Mouse (Mus musculus): ENCODE results near the gene Zbtb16.

Zbtb16 gene

DNA sequence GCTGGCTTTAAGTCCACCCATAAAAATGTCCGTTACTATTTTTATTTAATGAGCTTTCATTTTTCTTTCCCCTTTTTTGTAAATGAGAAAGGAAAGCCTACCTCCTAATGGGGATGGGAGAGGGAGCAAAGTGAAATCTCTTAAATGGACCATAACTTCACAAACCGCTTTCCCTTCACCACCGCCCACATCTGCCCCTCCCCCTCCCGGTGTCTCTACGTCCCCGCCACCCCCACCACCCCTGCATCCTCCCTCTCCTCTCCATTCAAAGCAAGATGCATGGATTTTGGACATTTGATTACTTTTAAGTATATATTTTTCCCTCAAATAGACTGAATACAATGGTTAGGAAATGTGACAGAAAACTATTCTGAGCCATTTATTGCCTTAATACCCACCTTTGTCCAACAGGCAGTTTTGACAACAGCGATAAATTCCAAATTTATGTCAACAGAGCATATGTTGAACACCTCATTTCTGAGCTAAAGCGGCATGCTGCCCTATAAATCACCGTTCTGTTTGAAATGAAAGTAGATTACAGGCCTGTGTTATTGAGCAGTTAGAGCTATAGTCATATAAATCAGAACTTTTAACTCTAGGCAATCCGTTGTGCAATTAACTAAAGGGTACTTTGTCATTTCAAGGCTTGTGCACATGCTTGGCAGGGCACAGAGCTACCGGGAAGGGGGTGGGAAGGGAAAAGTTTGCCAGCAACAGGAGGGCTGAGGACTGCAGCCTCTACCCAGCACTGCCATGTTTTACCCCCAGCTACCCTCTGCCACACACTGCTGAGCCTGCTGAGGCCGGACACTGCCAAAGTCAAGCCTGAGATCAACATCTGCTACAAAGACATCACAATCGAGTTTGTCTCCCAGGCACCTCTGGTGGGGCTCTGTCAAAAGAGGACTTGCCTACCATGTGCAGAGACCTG, 78.1 kb downstream of the Zbtb16 start:
- no peak for DNase-seq (ENCODE audit: low read depth, low spot score)
- H3K36me3 ChIP-seq (ENCODE audit: control insufficient read depth, insufficient read depth, low read length, poor library complexity, severe bottlenecking) = no peaks in the 10 kb centered on the region
- no peaks in the 10 kb centered on the region for H3K27me3 ChIP-seq (ENCODE audit: control insufficient read depth, insufficient read depth, low read length, poor library complexity, severe bottlenecking)

DNA sequence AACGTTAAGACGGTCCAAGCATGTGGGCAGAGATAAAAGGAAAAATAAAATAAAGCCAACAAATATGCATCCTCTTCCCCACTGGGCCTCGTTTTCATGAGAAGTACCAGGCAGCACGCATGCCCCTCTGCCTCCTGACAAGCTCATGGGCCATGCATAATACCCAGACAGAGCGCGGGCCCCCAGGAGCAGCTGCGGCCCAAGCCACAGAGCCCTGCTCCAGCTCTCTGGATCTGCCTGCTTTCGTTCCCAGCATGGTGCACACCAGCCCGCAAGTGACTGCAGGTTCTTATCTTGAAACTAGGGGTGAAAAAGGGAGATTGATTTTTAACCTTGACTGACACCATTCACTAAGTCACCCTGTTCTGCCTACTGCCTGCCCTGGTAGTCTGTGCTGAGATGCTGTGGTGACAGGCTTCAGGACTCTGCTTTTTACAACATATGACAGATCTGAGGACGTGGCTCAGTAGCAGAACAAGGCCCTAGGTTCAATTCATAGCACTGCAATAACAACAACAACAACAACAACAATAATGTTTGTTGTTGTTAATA, 79.7 kb downstream of the Zbtb16 start:
- Histone ChIP-seq H3K27me3 (ENCODE audit: control insufficient read depth, insufficient read depth, low read length, poor library complexity, severe bottlenecking) (no peaks in the 10 kb centered on the region), H3K36me3 (ENCODE audit: control insufficient read depth, insufficient read depth, low read length, poor library complexity, severe bottlenecking) (no peaks in the 10 kb centered on the region)
- no peak for DNase-seq (ENCODE audit: low read depth, low spot score)

GRCm38 (mm10) chr9:48755438-48756070, 80.5 kb downstream of the Zbtb16 start:
- H3K27me3 ChIP-seq (ENCODE audit: control insufficient read depth, insufficient read depth, low read length, poor library complexity, severe bottlenecking) = no peaks in the 10 kb centered on the region
- H3K36me3 ChIP-seq (ENCODE audit: control insufficient read depth, insufficient read depth, low read length, poor library complexity, severe bottlenecking) = no peaks in the 10 kb centered on the region
- DNase-seq (ENCODE audit: low read depth, low spot score) = no peak

DNA sequence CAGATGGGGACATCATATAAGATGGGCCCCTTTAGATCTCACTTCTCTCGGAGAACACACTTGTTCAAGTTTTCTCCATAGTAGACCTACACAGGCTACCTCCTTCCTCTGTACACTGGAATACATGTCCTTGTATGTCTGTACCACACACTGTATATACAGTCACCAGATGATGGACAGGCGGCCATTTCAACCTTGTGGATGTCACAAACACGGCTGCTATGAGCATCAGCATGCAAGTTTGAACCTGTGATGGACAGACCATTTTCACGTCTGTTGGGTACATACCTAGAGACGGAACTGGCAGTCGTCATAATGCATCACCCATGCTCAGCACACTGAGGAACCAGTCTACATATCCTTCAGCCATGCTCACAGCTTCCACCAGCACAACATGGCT, 81.6 kb downstream of the Zbtb16 start:
- Histone ChIP-seq H3K36me3 (ENCODE audit: control insufficient read depth, insufficient read depth, low read length, poor library complexity, severe bottlenecking) (no peaks in the 10 kb centered on the region), H3K27me3 (ENCODE audit: control insufficient read depth, insufficient read depth, low read length, poor library complexity, severe bottlenecking) (no peaks in the 10 kb centered on the region)
- no peak for DNase-seq (ENCODE audit: low read depth, low spot score)

GRCm38 (mm10) chr9:48753881-48754280, 82.1 kb downstream of the Zbtb16 start:
- no peak for DNase-seq (ENCODE audit: low read depth, low spot score)
- no peaks in the 10 kb centered on the region for H3K36me3 ChIP-seq (ENCODE audit: control insufficient read depth, insufficient read depth, low read length, poor library complexity, severe bottlenecking)

GRCm38 (mm10) chr9:48751900-48752299, 84.1 kb downstream of the Zbtb16 start:
- Histone ChIP-seq H3K27me3 (ENCODE audit: control insufficient read depth, insufficient read depth, low read length, poor library complexity, severe bottlenecking) (no peaks in the 10 kb centered on the region), H3K36me3 (ENCODE audit: control insufficient read depth, insufficient read depth, low read length, poor library complexity, severe bottlenecking) (no peaks in the 10 kb centered on the region)
- no peak for DNase-seq (ENCODE audit: low read depth, low spot score)

More at GRCm38 (mm10) chr9:48753881-48754280, 82.1 kb downstream of the Zbtb16 start:
- no peaks in the 10 kb centered on the region for H3K27me3 ChIP-seq (ENCODE audit: control insufficient read depth, insufficient read depth, low read length, poor library complexity, severe bottlenecking)

DNA sequence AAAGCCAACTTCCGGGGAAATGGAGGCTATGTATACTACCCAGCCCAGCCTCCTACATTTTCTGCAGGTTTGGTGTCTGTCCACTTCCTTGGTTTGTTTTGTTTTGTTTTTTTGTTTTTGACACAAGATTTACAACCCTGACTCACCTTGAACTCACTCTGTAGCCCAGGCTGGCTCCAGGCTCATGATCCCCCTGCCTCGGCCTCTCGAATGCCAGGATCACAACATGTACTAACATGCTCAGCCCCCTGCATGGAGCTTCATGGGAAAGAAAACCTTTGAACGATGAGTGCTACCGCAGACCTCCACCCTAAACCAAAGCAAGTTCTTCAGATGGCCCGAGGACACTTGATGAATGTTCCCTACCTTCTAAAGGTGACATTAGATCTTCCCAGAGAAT, 86.4 kb downstream of the Zbtb16 start:
- Histone ChIP-seq H3K27me3 (ENCODE audit: control insufficient read depth, insufficient read depth, low read length, poor library complexity, severe bottlenecking) (no peaks in the 10 kb centered on the region), H3K36me3 (ENCODE audit: control insufficient read depth, insufficient read depth, low read length, poor library complexity, severe bottlenecking) (no peaks in the 10 kb centered on the region)
- DNase-seq (ENCODE audit: low read depth, low spot score) = no peak

GRCm38 (mm10) chr9:48749168-48749567, 86.9 kb downstream of the Zbtb16 start:
- H3K36me3 ChIP-seq (ENCODE audit: control insufficient read depth, insufficient read depth, low read length, poor library complexity, severe bottlenecking) = no peaks in the 10 kb centered on the region
- DNase-seq (ENCODE audit: low read depth, low spot score) = no peak
- no peaks in the 10 kb centered on the region for H3K27me3 ChIP-seq (ENCODE audit: control insufficient read depth, insufficient read depth, low read length, poor library complexity, severe bottlenecking)

DNA sequence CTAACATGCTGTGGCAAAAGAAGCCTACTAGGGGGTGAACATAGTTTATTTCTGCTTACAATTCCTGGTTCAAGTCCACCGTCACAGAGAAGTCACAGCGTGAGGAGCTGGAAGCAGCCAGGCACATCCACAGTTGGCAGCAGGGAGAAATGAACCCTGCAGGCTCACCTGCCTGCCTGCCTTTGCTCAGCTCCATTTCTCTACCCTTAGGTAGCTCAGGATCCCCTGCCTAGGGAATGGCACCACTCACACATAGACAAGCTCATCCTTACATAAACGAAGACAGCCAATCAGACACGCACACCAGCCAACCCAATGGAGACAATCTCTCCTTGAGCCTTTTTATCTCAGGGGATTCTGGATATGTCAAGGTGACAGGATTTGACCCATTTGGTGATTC, 87.3 kb downstream of the Zbtb16 start:
- Histone ChIP-seq H3K27me3 (ENCODE audit: control insufficient read depth, insufficient read depth, low read length, poor library complexity, severe bottlenecking) (no peaks in the 10 kb centered on the region), H3K36me3 (ENCODE audit: control insufficient read depth, insufficient read depth, low read length, poor library complexity, severe bottlenecking) (no peaks in the 10 kb centered on the region)
- DNase-seq (ENCODE audit: low read depth, low spot score) = no peak

GRCm38 (mm10) chr9:48748216-48748615, 87.8 kb downstream of the Zbtb16 start:
- DNase-seq (ENCODE audit: low read depth, low spot score) = no peak

DNA sequence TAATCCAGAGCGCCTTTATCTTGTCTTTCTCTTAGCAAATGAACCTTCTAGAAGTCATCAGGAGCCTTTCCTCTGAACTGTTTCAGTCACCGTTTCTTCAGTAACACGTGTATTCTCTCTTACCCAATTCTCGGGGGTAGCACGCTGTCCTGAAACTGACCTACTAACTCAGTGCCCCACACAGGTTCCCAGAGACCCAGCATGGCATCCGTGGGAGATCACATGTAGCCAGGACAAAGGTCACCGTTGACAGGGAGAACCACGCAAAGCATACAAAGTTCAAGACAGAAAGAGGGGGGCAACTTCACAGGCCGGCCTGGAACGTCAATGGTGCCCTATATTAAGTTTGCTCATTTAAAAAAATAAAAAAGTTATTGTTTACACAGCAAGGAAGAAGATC, 89.5 kb downstream of the Zbtb16 start:
- Histone ChIP-seq H3K27me3 (ENCODE audit: control insufficient read depth, insufficient read depth, low read length, poor library complexity, severe bottlenecking) (no peaks in the 10 kb centered on the region), H3K36me3 (ENCODE audit: control insufficient read depth, insufficient read depth, low read length, poor library complexity, severe bottlenecking) (no peaks in the 10 kb centered on the region)
- no peak for DNase-seq (ENCODE audit: low read depth, low spot score)

More at GRCm38 (mm10) chr9:48748216-48748615, 87.8 kb downstream of the Zbtb16 start:
- no peaks in the 10 kb centered on the region for H3K36me3 ChIP-seq (ENCODE audit: control insufficient read depth, insufficient read depth, low read length, poor library complexity, severe bottlenecking)
- no peaks in the 10 kb centered on the region for H3K27me3 ChIP-seq (ENCODE audit: control insufficient read depth, insufficient read depth, low read length, poor library complexity, severe bottlenecking)

- DNase-seq (ENCODE audit: low read depth, low spot score) = no peak
- Histone ChIP-seq H3K27me3 (ENCODE audit: control insufficient read depth, insufficient read depth, low read length, poor library complexity, severe bottlenecking) (no peaks in the 10 kb centered on the region), H3K36me3 (ENCODE audit: control insufficient read depth, insufficient read depth, low read length, poor library complexity, severe bottlenecking) (no peaks in the 10 kb centered on the region)
Measured at GRCm38 (mm10) chr9:48745347-48746119, 90.5 kb downstream of the Zbtb16 start.

GRCm38 (mm10) chr9:48744916-48745315, 91.1 kb downstream of the Zbtb16 start:
- no peak for DNase-seq (ENCODE audit: low read depth, low spot score)
- H3K27me3 ChIP-seq (ENCODE audit: control insufficient read depth, insufficient read depth, low read length, poor library complexity, severe bottlenecking) = no peaks in the 10 kb centered on the region
- H3K36me3 ChIP-seq (ENCODE audit: control insufficient read depth, insufficient read depth, low read length, poor library complexity, severe bottlenecking) = no peaks in the 10 kb centered on the region

GRCm38 (mm10) chr9:48744451-48744850, 91.6 kb downstream of the Zbtb16 start:
- DNase-seq (ENCODE audit: low read depth, low spot score) = no peak
- Histone ChIP-seq H3K36me3 (ENCODE audit: control insufficient read depth, insufficient read depth, low read length, poor library complexity, severe bottlenecking) (no peaks in the 10 kb centered on the region), H3K27me3 (ENCODE audit: control insufficient read depth, insufficient read depth, low read length, poor library complexity, severe bottlenecking) (no peaks in the 10 kb centered on the region)

All from splenic B cell, adult 2 months (primary cell).